Comparison of ENCODE assay signal across 10 mouse cellular contexts in genomic region chr17:87050469-87051175, GRCm38 (mm10). TPM values are rescaled to one million over a fixed set of nuclear protein-coding genes. Genes with fewer than 3 reads are reported as not detected.
DNase-seq lines count a peak whose midpoint lies in the region; ATAC-seq lines count a peak whose summit lies in the region.
"Had no signal": no experiment of that assay in that cellular context is flagged by ENCODE, and none has a peak within 500 bp of the region (broad histone marks: within the 10 kb centered on the region; RNA-seq: fewer than 3 reads in every experiment).

No protein-coding gene starts in this region.

- peak; percentile 66 for DNase-seq in kidney, adult 18-20 months
- peak; percentile 77 for DNase-seq in adrenal gland, postnatal 25 days
- peak; percentile 48 for DNase-seq in left cerebral cortex, postnatal 4 days
- peak; percentile 67 for DNase-seq in testis, postnatal 10 days (ENCODE audit: low spot score)
- DNase-seq in spleen, adult 18-20 months, result no peak

- 40% methylated on average over 9 of the region's 9 CpGs for WGBS in kidney, embryonic 16.5 days
- 62% methylated on average over 9 of the region's 9 CpGs for WGBS in heart, embryonic 14.5 days

- H3K9ac ChIP-seq in kidney, embryonic 16.5 days (replicated peaks; ENCODE audit: low read length), result no peak overlapping the region
- no peak overlapping the region for H3K9ac ChIP-seq in heart, embryonic 14.5 days (ENCODE audit: low read length)
- H3K9ac ChIP-seq: liver, embryonic 14.5 days had no signal

- no peak for ATAC-seq in kidney, embryonic 16.5 days (ENCODE audit: low FRiP score, low TSS enrichment)
- 0 out of 2 replicates have a peak, but pooled peaks have one; percentile 19 for ATAC-seq in heart, embryonic 14.5 days (ENCODE audit: insufficient number of reproducible peaks, insufficient read depth, low FRiP score, low read depth)
- ATAC-seq in megakaryocyte, adult 5-6 weeks (ENCODE audit: poor library complexity, severe bottlenecking), result no peak
- ATAC-seq: Patski had no signal

- peaks cover 17% of the 10 kb centered on the region for H3K4me1 ChIP-seq in kidney, embryonic 16.5 days (ENCODE audit: insufficient read depth, low read length)
- H3K4me1 ChIP-seq in heart, embryonic 14.5 days (ENCODE audit: control insufficient read depth in 2 of 2, insufficient read depth in 2 of 2, low read length in 2 of 2), result peaks cover 11 to 12% of the 10 kb centered on the region in 2 experiments

- no peak overlapping the region for H3K27ac ChIP-seq in kidney, embryonic 16.5 days (ENCODE audit: low read length)
- no peak overlapping the region for H3K27ac ChIP-seq in heart, embryonic 14.5 days (replicated peaks in 1 of 2; ENCODE audit: control insufficient read depth in 1 of 2, insufficient read depth in 1 of 2, low read depth in 2 of 2, low read length in 2 of 2)
- H3K27ac ChIP-seq: liver, embryonic 14.5 days had no signal

- no peaks in the 10 kb centered on the region for H3K27me3 ChIP-seq in kidney, embryonic 16.5 days (ENCODE audit: insufficient read depth, low read length)
- no peaks in the 10 kb centered on the region for H3K27me3 ChIP-seq in heart, embryonic 14.5 days (ENCODE audit: control insufficient read depth, insufficient read depth, low read length)
- H3K27me3 ChIP-seq: Patski had no signal

- H3K9me3 ChIP-seq in kidney, embryonic 16.5 days (ENCODE audit: low read length), result no peaks in the 10 kb centered on the region
- no peaks in the 10 kb centered on the region for H3K9me3 ChIP-seq in heart, embryonic 14.5 days (ENCODE audit: control insufficient read depth, low read length)

- no peak overlapping the region for H3K4me3 ChIP-seq in kidney, embryonic 16.5 days (ENCODE audit: low read length)
- no peak overlapping the region for H3K4me3 ChIP-seq in heart, embryonic 14.5 days (ENCODE audit: control insufficient read depth in 1 of 2, insufficient read depth in 1 of 2, low read depth in 1 of 2, low read length in 2 of 2)

- intact Hi-C loops in left cerebral cortex, postnatal 4 days (cut with DNase I), result no loop called here

- no peak overlapping the region for H3K4me2 ChIP-seq in kidney, embryonic 16.5 days (replicated peaks; ENCODE audit: low read depth, low read length)
- H3K4me2 ChIP-seq in heart, embryonic 14.5 days (ENCODE audit: low read length), result no peak overlapping the region

- H3K36me3 ChIP-seq in kidney, embryonic 16.5 days (ENCODE audit: insufficient read depth, low read length), result no peaks in the 10 kb centered on the region
- no peaks in the 10 kb centered on the region for H3K36me3 ChIP-seq in heart, embryonic 14.5 days (ENCODE audit: control insufficient read depth, insufficient read depth, low read length)

RNA-seq across cellular contexts. Expression of gene Cript, which starts 25.3 kb away (rescaled TPM):
- 136 and 140 TPM in 2 replicates for polyA plus RNA-seq in kidney, embryonic 16.5 days (2015; fragmentation: Nextera tagmentation; extraction: Ambion mirVana)
- 67.1 and 68.5 TPM in 2 replicates for total RNA-seq in adrenal gland, postnatal 25 days (2021)
- polyA plus RNA-seq in heart, embryonic 14.5 days (2014; fragmentation: Nextera tagmentation; extraction: Ambion mirVana), result 121 and 130 TPM in 2 replicates
- total RNA-seq in left cerebral cortex, postnatal 4 days (2021), result 10 to 100 TPM; 65.7 to 68.1 TPM
- total RNA-seq in megakaryocyte, adult 5-6 weeks (2015), result 135 and 148 TPM in 2 replicates
- total RNA-seq in megakaryocyte, adult 5-6 weeks (2017), result 71.6 and 93.9 TPM in 2 replicates

RNA-seq across cellular contexts. Expression of gene Pigf, which starts 25.4 kb away (rescaled TPM):
- polyA plus RNA-seq in kidney, embryonic 16.5 days (2015; fragmentation: Nextera tagmentation; extraction: Ambion mirVana), result 37.9 and 41.5 TPM in 2 replicates
- 14.0 and 15.4 TPM in 2 replicates for total RNA-seq in adrenal gland, postnatal 25 days (2021)
- polyA plus RNA-seq in heart, embryonic 14.5 days (2014; fragmentation: Nextera tagmentation; extraction: Ambion mirVana), result 12.5 and 16.4 TPM in 2 replicates
- 10 to 100 TPM; 17.3 to 18.0 TPM for total RNA-seq in left cerebral cortex, postnatal 4 days (2021)
- total RNA-seq in megakaryocyte, adult 5-6 weeks (2015), result 21.6 and 25.4 TPM in 2 replicates
- total RNA-seq in megakaryocyte, adult 5-6 weeks (2017), result 27.7 and 32.1 TPM in 2 replicates

RNA-seq across cellular contexts. Expression of gene Socs5, which starts 56.9 kb away (rescaled TPM):
- 14.7 and 15.6 TPM in 2 replicates for polyA plus RNA-seq in kidney, embryonic 16.5 days (2015; fragmentation: Nextera tagmentation; extraction: Ambion mirVana)
- 82.7 and 83.4 TPM in 2 replicates for total RNA-seq in adrenal gland, postnatal 25 days (2021)
- 14.4 and 15.6 TPM in 2 replicates for polyA plus RNA-seq in heart, embryonic 14.5 days (2014; fragmentation: Nextera tagmentation; extraction: Ambion mirVana)
- total RNA-seq in left cerebral cortex, postnatal 4 days (2021), result 10 to 100 TPM; 47.1 to 48.2 TPM
- total RNA-seq in megakaryocyte, adult 5-6 weeks (2015), result 1.8 and 3.0 TPM in 2 replicates
- total RNA-seq in megakaryocyte, adult 5-6 weeks (2017), result 1.2 TPM in 2 replicates

Comparison
In these comparisons a context has a peak if more than half of its experiments do, and no peak if none do; other contexts are left out.
1. DNase-seq: peak in kidney, adult 18-20 months (single experiment), adrenal gland, postnatal 25 days (single experiment), left cerebral cortex, postnatal 4 days (single experiment) and testis, postnatal 10 days (single experiment); none in spleen, adult 18-20 months (0 of 2).
2. RNA of gene Socs5, which starts 56.9 kb away (total RNA-seq): 82.7 to 83.4 TPM in adrenal gland, postnatal 25 days and 47.1 to 48.2 TPM in left cerebral cortex, postnatal 4 days; 1.2 to 3.0 TPM in megakaryocyte, adult 5-6 weeks; every median in the first group is over 10 times any median in the second.